8 mouse cellular contexts compared by ENCODE assay signal in the genomic region with DNA sequence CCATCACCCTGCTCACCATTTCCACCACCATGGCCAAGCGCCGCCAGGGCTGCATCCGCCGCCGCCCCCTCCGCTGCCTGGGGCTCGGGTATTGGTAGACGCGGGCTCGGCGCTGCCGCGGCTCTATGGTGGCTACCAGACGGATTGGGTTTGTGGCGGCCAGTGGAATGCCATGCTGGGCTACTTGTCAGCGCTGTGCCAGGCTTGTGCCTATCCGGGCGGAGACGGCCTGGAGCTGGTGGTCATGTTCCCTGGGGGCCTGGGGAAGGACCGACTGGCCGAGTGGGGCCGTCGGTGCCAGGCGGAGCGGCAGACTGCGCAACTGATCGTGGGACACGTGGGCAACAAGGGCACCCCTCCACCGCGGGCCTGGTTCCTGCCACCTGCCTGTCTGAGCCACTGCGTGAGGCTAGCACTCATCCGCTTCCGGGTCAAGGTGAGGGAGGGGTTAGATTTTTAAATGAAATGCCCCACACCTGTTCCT. TPM values are rescaled to one million over a fixed set of nuclear protein-coding genes. Genes with fewer than 3 reads are reported as not detected.
A peak's percentile ranks its signal among the peaks of the same experiment; 100 is the strongest.
DNase-seq lines count a peak whose midpoint lies in the region; ATAC-seq and TF ChIP-seq lines count a peak whose summit lies in the region.

No protein-coding gene starts in this region.

- ATAC-seq in embryonic facial prominence, embryonic 12.5 days (ENCODE audit: insufficient number of reproducible peaks, insufficient read depth, low FRiP score, low TSS enrichment) = peak; percentile 58
- ATAC-seq in limb, embryonic 15.5 days (ENCODE audit: insufficient number of reproducible peaks, low FRiP score, low TSS enrichment, low read depth) = no peak
- peak; percentile 83 for ATAC-seq in midbrain, embryonic 15.5 days (replicated peaks)

- intact Hi-C loops in heart, adult 2 months (cut with DNase I) = loop anchor here (10.0 kb wide), 1 partner anchor 180 kb away; a partner anchor contains a TSS

- TF ChIP-seq CTCF in heart, adult 2 months (IDR thresholded peaks at IDR 0.05) = no peak

- WGBS in embryonic facial prominence, embryonic 12.5 days = 23% methylated on average over 33 of the region's 33 CpGs
- 19% methylated on average over 33 of the region's 33 CpGs for WGBS in heart, adult 2 months
- WGBS in limb, embryonic 15.5 days = 24% methylated on average over 33 of the region's 33 CpGs
- WGBS in midbrain, embryonic 15.5 days = 28% methylated on average over 33 of the region's 33 CpGs

- H3K4me3 ChIP-seq in embryonic facial prominence, embryonic 12.5 days = peak overlapping the region; percentile 62
- peak overlapping the region; percentile 60 for H3K4me3 ChIP-seq in heart, adult 2 months
- H3K4me3 ChIP-seq in limb, embryonic 15.5 days = peak overlapping the region; percentile 68
- H3K4me3 ChIP-seq in midbrain, embryonic 15.5 days = peak overlapping the region; percentile 66

- peak overlapping the region; percentile 65 for H3K4me2 ChIP-seq in embryonic facial prominence, embryonic 12.5 days (replicated peaks)
- peak overlapping the region; percentile 63 for H3K4me2 ChIP-seq in limb, embryonic 15.5 days
- peak overlapping the region; percentile 57 for H3K4me2 ChIP-seq in midbrain, embryonic 15.5 days

- TF ChIP-seq POLR2A in heart, adult 2 months (IDR thresholded peaks at IDR 0.05; ENCODE audit: insufficient read depth, low read depth, low read length) = no peak

- H3K36me3 ChIP-seq in embryonic facial prominence, embryonic 12.5 days = no peaks in the 10 kb centered on the region
- no peaks in the 10 kb centered on the region; the same call in 1 of the 2 replicates for H3K36me3 ChIP-seq in heart, adult 2 months (ENCODE audit: control insufficient read depth, insufficient read depth, low read length)
- no peaks in the 10 kb centered on the region for H3K36me3 ChIP-seq in limb, embryonic 15.5 days
- no peaks in the 10 kb centered on the region for H3K36me3 ChIP-seq in midbrain, embryonic 15.5 days (replicated peaks)

- no peaks in the 10 kb centered on the region for H3K4me1 ChIP-seq in embryonic facial prominence, embryonic 12.5 days
- H3K4me1 ChIP-seq in heart, adult 2 months (ENCODE audit: control insufficient read depth, insufficient read depth, low read length) = peaks cover 2% of the 10 kb centered on the region
- H3K4me1 ChIP-seq in limb, embryonic 15.5 days = no peaks in the 10 kb centered on the region
- peaks cover 18% of the 10 kb centered on the region for H3K4me1 ChIP-seq in midbrain, embryonic 15.5 days

- H3K27ac ChIP-seq in embryonic facial prominence, embryonic 12.5 days = peak overlapping the region; percentile 79
- H3K27ac ChIP-seq in heart, adult 2 months = peak overlapping the region; percentile 88
- peak overlapping the region; percentile 90 for H3K27ac ChIP-seq in limb, embryonic 15.5 days
- H3K27ac ChIP-seq in midbrain, embryonic 15.5 days = peak overlapping the region; percentile 93

- DNase-seq in B cell, adult 2 months = peak; percentile 68 to 74
- peak; percentile 64 for DNase-seq in adrenal gland, postnatal 10 days
- peak in 1 of 2 experiments; percentile 46 for DNase-seq in heart, adult 2 months
- peak; percentile 45 to 50 for DNase-seq in kidney, adult 8-10 months
- DNase-seq in spleen, postnatal 14 days (ENCODE audit: low spot score in 2 of 2) = peak; percentile 15 to 31

- TF ChIP-seq EP300 in heart, adult 2 months (IDR thresholded peaks at IDR 0.05; ENCODE audit: insufficient read depth, low read depth, low read length) = no peak

- H3K9ac ChIP-seq in embryonic facial prominence, embryonic 12.5 days = peak overlapping the region; percentile 68
- peak overlapping the region; percentile 80 for H3K9ac ChIP-seq in heart, adult 2 months (ENCODE audit: low read depth, low read length)
- peak overlapping the region; percentile 58 for H3K9ac ChIP-seq in limb, embryonic 15.5 days
- peak overlapping the region; percentile 55 for H3K9ac ChIP-seq in midbrain, embryonic 15.5 days

- H3K27me3 ChIP-seq in embryonic facial prominence, embryonic 12.5 days = peaks cover 14% of the 10 kb centered on the region; the same call in 1 of the 2 replicates
- H3K27me3 ChIP-seq in heart, adult 2 months (ENCODE audit: control insufficient read depth, insufficient read depth, low read length) = no peaks in the 10 kb centered on the region
- H3K27me3 ChIP-seq in limb, embryonic 15.5 days = peaks cover 23% of the 10 kb centered on the region
- H3K27me3 ChIP-seq in midbrain, embryonic 15.5 days (replicated peaks) = peaks cover 2% of the 10 kb centered on the region; the same call in 1 of the 2 replicates

- no peaks in the 10 kb centered on the region for H3K9me3 ChIP-seq in embryonic facial prominence, embryonic 12.5 days
- H3K9me3 ChIP-seq in limb, embryonic 15.5 days = no peaks in the 10 kb centered on the region
- no peaks in the 10 kb centered on the region for H3K9me3 ChIP-seq in midbrain, embryonic 15.5 days

- H3K79me2 ChIP-seq in heart, adult 2 months (replicated peaks; ENCODE audit: control insufficient read depth, insufficient read depth, low read length) = no peaks in the 10 kb centered on the region

RNA-seq across cellular contexts. Expression of a gene that starts 0.6 kb away (rescaled TPM):
- 10 to 100 TPM in 1 of 2 experiments, 1 to 10 TPM in 1; 9.9 to 13.3 TPM for total RNA-seq in adrenal gland, postnatal 10 days (2021)
- polyA plus RNA-seq in embryonic facial prominence, embryonic 12.5 days (2016; fragmentation: Nextera tagmentation; extraction: Ambion mirVana) = 3.3 and 3.5 TPM in 2 replicates
- total RNA-seq in heart, adult 2 months (2021) = 10 to 100 TPM; 12.8 to 14.0 TPM
- 3.0 and 5.8 TPM in 2 replicates for polyA plus RNA-seq in heart, adult 2 months (2012; rRNA removed)
- polyA plus RNA-seq in limb, embryonic 15.5 days (2015; fragmentation: Nextera tagmentation; extraction: Ambion mirVana) = 4.5 and 4.7 TPM in 2 replicates
- polyA plus RNA-seq in midbrain, embryonic 15.5 days (2015; fragmentation: Nextera tagmentation; extraction: Ambion mirVana) = 7.5 and 8.2 TPM in 2 replicates
